Mouse (Mus musculus) CH12.LX (cell line): ENCODE results near the gene Morf4l1. TPM values are rescaled to one million over a fixed set of nuclear protein-coding genes. Genes with fewer than 3 reads are reported as not detected.
A peak's percentile ranks its signal among the peaks of the same experiment; 100 is the strongest.

Experiments
- DNase-seq: peaks from one replicate; pipeline ENCODE4 v3.0.0-alpha.2; 2013; ENCODE audit errors: extremely low read depth
- H3K27ac ChIP-seq: 2 replicates; pipeline ENCODE4 v1.5.1; 2012; ENCODE audit warnings: low read depth, mild to moderate bottlenecking, control low read depth, moderate library complexity; ENCODE audit not compliant: insufficient read depth
- H3K27me3 ChIP-seq: replicated peaks from 2 replicates; pipeline ENCODE3; 2012; ENCODE audit warnings: inconsistent platforms
- H3K36me3 ChIP-seq, 2 experiments: replicated peaks in 1 of 2; 2 replicates each; pipeline versions ENCODE3 to v1.6.1; 2012; ENCODE audit warnings: inconsistent platforms in 1 of 2, low read length in 1 of 2, mild to moderate bottlenecking in 1 of 2, mixed read lengths in 1 of 2, moderate library complexity in 1 of 2; ENCODE audit not compliant: control insufficient read depth in 1 of 2, insufficient read depth in 1 of 2
- H3K4me1 ChIP-seq, 2 experiments: 2 replicates each; pipeline ENCODE4 v1.6.1; 2012; ENCODE audit warnings: inconsistent platforms in 1 of 2, moderate library complexity in 1 of 2; ENCODE audit not compliant: insufficient read depth in 2 of 2, control insufficient read depth in 1 of 2
- H3K4me2 ChIP-seq: 2 replicates; pipeline ENCODE4 v1.6.1; 2012; ENCODE audit warnings: low read depth, mild to moderate bottlenecking, control low read depth; ENCODE audit not compliant: poor library complexity, insufficient read depth, severe bottlenecking
- H3K4me3 ChIP-seq, 3 experiments: fragments of 150-350 bp in 1 of 3; sonication (generic) in 1 of 3; replicated peaks in 1 of 3; 2 replicates each; pipeline versions ENCODE3 to v1.5.1; 2011 to 2012; ENCODE audit warnings: low read depth in 2 of 3, low read length in 2 of 3, mild to moderate bottlenecking in 2 of 3, moderate library complexity in 2 of 3, control low read depth in 1 of 3, improper control_type of control experiment in 1 of 3, inconsistent platforms in 1 of 3, mixed read lengths in 1 of 3; ENCODE audit not compliant: poor library complexity in 1 of 3
- H3K79me2 ChIP-seq: replicated peaks from 2 replicates; pipeline ENCODE4 v1.6.1; 2012; ENCODE audit warnings: mild to moderate bottlenecking, moderate library complexity; ENCODE audit not compliant: control insufficient read depth, poor library complexity, insufficient read depth, severe bottlenecking; ENCODE audit errors: extremely low read depth
- H3K9ac ChIP-seq: 2 replicates; pipeline ENCODE4 v1.6.1; 2012; ENCODE audit warnings: low read depth, mild to moderate bottlenecking, control low read depth, moderate library complexity; ENCODE audit not compliant: insufficient read depth
- H3K9me3 ChIP-seq: replicated peaks from 2 replicates; pipeline ENCODE3; 2012; ENCODE audit warnings: low read length, inconsistent platforms, mixed read lengths
- BHLHE40 ChIP-seq: IDR thresholded peaks from 2 replicates; pipeline ENCODE4 v1.6.1; 2011; ENCODE audit warnings: mild to moderate bottlenecking, low read depth, low read length, improper control_type of control experiment
- CTCF ChIP-seq, 2 experiments: IDR thresholded peaks in 1 of 2; conservative IDR thresholded peaks in 1 of 2; 2 replicates each; pipeline ENCODE4 v1.5.1; 2011 to 2012; ENCODE audit warnings: low read depth in 2 of 2, low read length in 2 of 2, improper control_type of control experiment in 1 of 2, inconsistent platforms in 1 of 2, mild to moderate bottlenecking in 1 of 2, moderate library complexity in 1 of 2
- ELF1 ChIP-seq: IDR thresholded peaks from 2 replicates; pipeline ENCODE4 v1.6.1; 2014; ENCODE audit warnings: low read depth, mild to moderate bottlenecking, inconsistent platforms, low read length, improper control_type of control experiment
- GABPA ChIP-seq: IDR thresholded peaks from 2 replicates; pipeline ENCODE4 v1.6.1; 2012; ENCODE audit warnings: low read depth, low read length, improper control_type of control experiment, inconsistent platforms; ENCODE audit not compliant: insufficient replicate concordance
- IRF4 ChIP-seq: IDR thresholded peaks from 2 replicates; pipeline ENCODE4 v1.6.1; 2014; ENCODE audit warnings: low read depth, mild to moderate bottlenecking, inconsistent platforms, low read length, improper control_type of control experiment
- KAT2A ChIP-seq: IDR thresholded peaks from 2 replicates; pipeline ENCODE4 v1.6.1; 2012; ENCODE audit warnings: low read length, improper control_type of control experiment, inconsistent platforms; ENCODE audit not compliant: insufficient replicate concordance
- MAFK ChIP-seq: IDR thresholded peaks from 2 replicates; pipeline ENCODE4 v1.6.1; 2011; ENCODE audit warnings: low read length, improper control_type of control experiment; ENCODE audit not compliant: insufficient replicate concordance
- MAX ChIP-seq: IDR thresholded peaks from 2 replicates; pipeline ENCODE4 v1.6.1; 2011; ENCODE audit warnings: low read length, improper control_type of control experiment
- MAZ ChIP-seq: IDR thresholded peaks from 2 replicates; pipeline ENCODE4 v1.6.1; 2012; ENCODE audit warnings: low read depth, mild to moderate bottlenecking, inconsistent platforms, low read length, improper control_type of control experiment, moderate library complexity
- MEF2A ChIP-seq: IDR thresholded peaks from 2 replicates; pipeline ENCODE4 v1.6.1; 2014; ENCODE audit warnings: low read depth, mild to moderate bottlenecking, inconsistent platforms, low read length, improper control_type of control experiment, borderline replicate concordance
- MXI1 ChIP-seq: IDR thresholded peaks from 2 replicates; pipeline ENCODE4 v1.6.1; 2011; ENCODE audit warnings: mild to moderate bottlenecking, low read depth, low read length, improper control_type of control experiment
- MYC ChIP-seq: IDR thresholded peaks from 2 replicates; pipeline ENCODE4 v1.6.1; 2011; ENCODE audit warnings: low read depth, mild to moderate bottlenecking, improper control_type of control experiment, low read length
- NELFE ChIP-seq: IDR thresholded peaks from 2 replicates; pipeline ENCODE4 v1.6.1; 2011; ENCODE audit warnings: low read depth, low read length, improper control_type of control experiment
- NRF1 ChIP-seq: IDR thresholded peaks from 2 replicates; pipeline ENCODE4 v1.6.1; 2014; ENCODE audit warnings: low read depth, mild to moderate bottlenecking, inconsistent platforms, low read length, improper control_type of control experiment, moderate library complexity
- POLR2A ChIP-seq: IDR thresholded peaks from 2 replicates; pipeline ENCODE4 v1.6.1; 2011; ENCODE audit warnings: low read depth, mild to moderate bottlenecking, improper control_type of control experiment, low read length
- POLR2AphosphoS2 ChIP-seq: IDR thresholded peaks from 2 replicates; pipeline ENCODE4 v1.6.1; 2011; ENCODE audit warnings: low read depth, low read length, improper control_type of control experiment
- RAD21 ChIP-seq: IDR thresholded peaks from 2 replicates; pipeline ENCODE4 v1.6.1; 2011; ENCODE audit warnings: low read depth, mild to moderate bottlenecking, low read length, improper control_type of control experiment, moderate library complexity
- TBP ChIP-seq: conservative IDR thresholded peaks from 2 replicates; pipeline ENCODE4 v1.6.1; 2011; ENCODE audit warnings: low read depth, low read length, improper control_type of control experiment
- UBTF ChIP-seq: IDR thresholded peaks from 2 replicates; pipeline ENCODE4 v1.6.1; 2012; ENCODE audit warnings: low read depth, mild to moderate bottlenecking, inconsistent platforms, low read length, improper control_type of control experiment, moderate library complexity
- ZKSCAN1 ChIP-seq: IDR thresholded peaks from 2 replicates; pipeline ENCODE4 v1.6.1; 2012; ENCODE audit warnings: low read depth, inconsistent platforms, low read length, improper control_type of control experiment, borderline replicate concordance
- ZMIZ1 ChIP-seq: IDR thresholded peaks from 2 replicates; pipeline ENCODE4 v1.6.1; 2012; ENCODE audit warnings: low read depth, mild to moderate bottlenecking, inconsistent platforms, low read length, improper control_type of control experiment
- ZNF384 ChIP-seq: IDR thresholded peaks from 2 replicates; pipeline ENCODE4 v1.6.1; 2012; ENCODE audit warnings: low read depth, low read length, improper control_type of control experiment, inconsistent platforms
- dilution Hi-C: fragments of 300-500 bp; cut with MboI; formaldehyde crosslinking; loops from 2 replicates; pipeline ENCODE4 v1.14.3; 2020; ENCODE audit warnings: low sequenced_read_pairs; ENCODE audit not compliant: extremely low pct_unique_long_range_greater_than_20kb, extremely low pct_ligation_motif_present
- in situ Hi-C: fragments of 300-500 bp; cut with MboI; formaldehyde crosslinking; loops from 3 replicates; pipeline ENCODE4 v1.14.3; 2019; ENCODE audit warnings: low sequenced_read_pairs, low pct_ligation_motif_present, low pct_unique_long_range_greater_than_20kb, mixed read lengths
- polyA plus RNA-seq: library from polyadenylated mRNA; unstranded; fragments of >175 nt; gene quantifications from 2 replicates; pipeline ENCODE4 v1.2.1, GENCODE M21; 2012; ENCODE audit warnings: low read depth; ENCODE audit not compliant: insufficient read length
- total RNA-seq, 2 experiments: library from RNA; depleted of rRNA; stranded (reverse); fragments of 300-350 nt in 1 of 2; fragments of >200 nt in 1 of 2; gene quantifications; 2 replicates each; pipeline ENCODE4 v1.2.3; 2012 to 2014

Gene Morf4l1
- total and polyA plus RNA-seq, 3 experiments: 127 to 233 (median 225) TPM

DNA sequence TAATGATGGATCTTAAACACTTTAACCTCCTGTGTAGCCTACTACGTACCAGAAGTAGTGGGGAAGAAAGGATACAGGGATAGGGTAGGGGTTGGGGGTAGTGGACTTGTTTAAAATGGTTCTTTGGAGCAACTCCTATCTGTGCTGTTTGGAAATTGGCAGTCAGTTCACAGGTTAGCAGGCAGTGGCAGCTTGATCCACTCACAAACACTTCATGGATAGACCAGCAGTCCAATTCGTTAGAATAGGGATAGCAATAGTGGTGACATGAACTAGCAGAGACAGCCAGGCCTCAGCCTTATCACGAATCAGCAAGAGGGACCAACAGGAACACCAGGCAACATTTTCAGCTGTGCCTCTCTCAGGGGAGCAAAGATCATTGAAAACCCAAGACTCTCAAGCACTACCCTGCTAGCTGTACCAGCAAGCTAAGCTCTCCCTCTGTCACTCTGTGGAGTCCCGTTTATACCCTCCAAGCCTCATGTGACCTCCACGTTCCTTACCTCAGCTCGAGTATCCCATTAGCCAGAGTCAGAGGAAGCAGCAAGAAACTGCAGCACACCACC is 14.1 kb upstream of the Morf4l1 start:
- DNase-seq: no peak
- H3K4me3 ChIP-seq: no peak overlapping the region
- no peaks in the 10 kb centered on the region for H3K27me3 ChIP-seq
- no peak overlapping the region for H3K4me2 ChIP-seq
- peaks cover 6% of the 10 kb centered on the region for H3K9me3 ChIP-seq
- H3K27ac ChIP-seq: no peak overlapping the region
- H3K79me2 ChIP-seq: no peaks in the 10 kb centered on the region
- H3K9ac ChIP-seq: no peak overlapping the region
- TF ChIP-seq NELFE (no peak), TBP (0 out of 2 replicates have a peak, but pooled peaks have one; percentile 58)
- in situ Hi-C loops (loop anchor here (5.0 kb wide), 1 partner anchor 34 kb away; the partner anchor contains the start of gene Adamts7), dilution Hi-C loops (no loop called here)
- no peaks in the 10 kb centered on the region for H3K36me3 ChIP-seq
- peaks cover 0 to 10% of the 10 kb centered on the region in 2 experiments; a peak in 3 of 4 replicates for H3K4me1 ChIP-seq

DNA sequence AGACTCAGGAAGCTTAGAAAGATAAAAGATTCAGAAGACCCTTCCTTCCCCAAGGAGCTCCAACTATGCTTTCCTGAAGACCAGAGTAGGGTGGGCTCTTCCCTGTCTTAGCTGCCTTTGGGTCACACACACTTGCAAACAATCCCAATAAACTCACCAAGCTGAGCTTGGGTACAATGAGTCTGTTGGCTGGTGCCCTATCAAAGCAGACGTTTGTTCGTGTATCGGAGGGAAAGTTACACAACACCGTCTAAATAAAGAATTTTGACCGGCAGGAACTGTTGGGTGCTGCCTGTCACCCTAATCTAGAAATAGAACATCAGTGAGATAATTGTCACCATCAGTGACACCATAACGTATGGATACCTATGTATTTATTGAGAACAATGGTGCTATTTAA is 12.6 kb upstream of the Morf4l1 start:
- H3K4me3 ChIP-seq: peak overlapping the region in 2 of 3 experiments; percentile 44 to 51
- peak overlapping the region; percentile 41 for H3K9ac ChIP-seq
- no peaks in the 10 kb centered on the region for H3K27me3 ChIP-seq
- no peak for DNase-seq
- H3K4me1 ChIP-seq: peaks cover 0 to 10% of the 10 kb centered on the region in 2 experiments; a peak in 3 of 4 replicates
- in situ Hi-C loops: loop anchor here (5.0 kb wide), 1 partner anchor 35 kb away; the partner anchor contains the start of gene Adamts7
- peak overlapping the region; percentile 60; the same call in 1 of the 2 replicates for H3K4me2 ChIP-seq
- dilution Hi-C loops: no loop called here
- H3K36me3 ChIP-seq: no peaks in the 10 kb centered on the region
- no peaks in the 10 kb centered on the region for H3K79me2 ChIP-seq
- H3K27ac ChIP-seq: no peak overlapping the region
- TF ChIP-seq ELF1 (no peak), POLR2AphosphoS2 (no peak)
- no peaks in the 10 kb centered on the region for H3K9me3 ChIP-seq

DNA sequence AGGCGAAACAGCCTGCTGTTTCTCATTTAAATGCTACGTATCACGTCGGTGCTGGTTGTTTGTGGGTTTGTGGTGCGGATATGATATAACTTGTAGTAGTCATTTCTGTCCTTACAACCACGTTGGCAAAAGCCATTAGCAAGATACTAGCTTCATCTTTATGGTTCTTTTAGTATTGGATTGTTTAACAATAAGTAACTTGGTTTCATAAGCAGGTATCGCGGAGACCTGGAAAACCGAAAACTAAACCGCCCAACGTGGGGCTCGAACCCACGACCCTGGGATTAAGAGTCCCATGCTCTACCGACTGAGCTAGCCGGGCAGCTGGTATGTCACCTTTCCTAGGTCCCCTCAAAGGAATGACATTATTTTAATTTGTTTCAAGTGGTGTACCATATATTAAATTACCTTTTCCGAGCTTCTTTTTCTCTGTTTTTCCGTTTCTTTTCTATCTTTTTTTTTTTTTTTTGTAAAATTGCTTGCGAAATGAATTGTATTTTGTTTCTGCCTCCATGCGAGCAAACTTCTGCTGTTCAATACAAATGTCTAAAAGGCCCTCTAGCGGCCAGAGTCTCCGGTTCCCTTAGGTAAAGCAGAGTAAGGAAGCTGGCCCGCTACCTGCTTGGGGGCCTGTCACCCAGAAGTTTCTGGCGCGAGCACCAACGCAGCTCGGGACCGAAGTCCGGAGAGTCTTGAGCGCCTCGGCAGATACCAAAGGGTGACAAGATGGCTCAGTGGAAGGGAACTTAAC is 11.9 kb upstream of the Morf4l1 start:
- Histone ChIP-seq H3K9ac (peak overlapping the region; percentile 41), H3K4me2 (peak overlapping the region; percentile 90), H3K79me2 (no peaks in the 10 kb centered on the region), H3K27ac (no peak overlapping the region), H3K27me3 (no peaks in the 10 kb centered on the region), H3K4me3 (peak overlapping the region; percentile 44 to 52 (median 51)), H3K36me3 (no peaks in the 10 kb centered on the region), H3K4me1 (peaks cover 0 to 10% of the 10 kb centered on the region in 2 experiments; a peak in 3 of 4 replicates), H3K9me3 (no peaks in the 10 kb centered on the region)
- in situ Hi-C loops: loop anchor here (5.0 kb wide), 1 partner anchor 36 kb away; the partner anchor contains the start of gene Adamts7
- peak; percentile 92 for DNase-seq
- dilution Hi-C loops: no loop called here
- TF ChIP-seq ZKSCAN1: no peak
- TF ChIP-seq CTCF (conservative IDR thresholded peaks at IDR 0.05 in 1 of 2, IDR thresholded peaks at IDR 0.05 in 1 of 2; ENCODE audit: low read depth in 2 of 2, low read length in 2 of 2): peak; percentile 46 to 79; a peak in 3 of 4 replicates
- TF ChIP-seq MAZ: no peak
- TF ChIP-seq MAFK: peak; percentile 96
- no peak for TF ChIP-seq POLR2A
- TF ChIP-seq MEF2A: 0 out of 2 replicates have a peak, but pooled peaks have one; percentile 8
- no peak for TF ChIP-seq GABPA
- peak; percentile 80 for TF ChIP-seq ZNF384
- peak; percentile 71; the same call in 1 of the 2 replicates for TF ChIP-seq KAT2A
- TF ChIP-seq NRF1: peak; percentile 65
- no peak for TF ChIP-seq ZMIZ1
- 0 out of 2 replicates have a peak, but pooled peaks have one; percentile 33 for TF ChIP-seq BHLHE40
- peak; percentile 96 for TF ChIP-seq ELF1
- TF ChIP-seq MXI1: peak; percentile 37
- TF ChIP-seq IRF4: peak; percentile 83
- TF ChIP-seq TBP: peak; percentile 100
- TF ChIP-seq MAX: peak; percentile 9; the same call in 1 of the 2 replicates
- peak; percentile 82 for TF ChIP-seq UBTF
- TF ChIP-seq RAD21: peak; percentile 50
- peak; percentile 89 for TF ChIP-seq MYC
